Mouse (Mus musculus) right cerebral cortex, adult 18-20 months (tissue): Measurements from ENCODE around the gene Map3k14.
"Not testable (repeated sequence)": the region's sequence is repeated elsewhere in the genome, so short reads cannot be mapped to it uniquely, and the experiment has no call there.

Experiments
- DNase-seq: peaks from one replicate; pipeline ENCODE4 v3.0.0; 2022; ENCODE audit warnings: mixed read lengths

Gene Map3k14

GRCm38 (mm10) chr11:103267346-103268219 lies at the start of gene Map3k14:
Gene Map3k14 (minus strand): TSS chr11:103267472.
- DNase-seq: peak; percentile 100

- DNase-seq: no peak
Measured at GRCm38 (mm10) chr11:103315379-103315778, 48.1 kb upstream of the Map3k14 start.

- no peak for DNase-seq
Measured at GRCm38 (mm10) chr11:103314736-103315374, 47.6 kb upstream of the Map3k14 start.

GRCm38 (mm10) chr11:103313542-103313941 lies 46.3 kb upstream of the Map3k14 start:
- no peak for DNase-seq

- DNase-seq: no peak
Measured at GRCm38 (mm10) chr11:103312655-103313255, 45.5 kb upstream of the Map3k14 start.

- no peak for DNase-seq
Measured at GRCm38 (mm10) chr11:103311960-103312611, 44.8 kb upstream of the Map3k14 start.

GRCm38 (mm10) chr11:103309956-103310574 lies 42.8 kb upstream of the Map3k14 start:
- no peak for DNase-seq

GRCm38 (mm10) chr11:103307910-103308309 lies 40.6 kb upstream of the Map3k14 start:
- DNase-seq: no peak

- DNase-seq: no peak
Measured at GRCm38 (mm10) chr11:103304525-103304924, 37.3 kb upstream of the Map3k14 start.

- no peak for DNase-seq
Measured at GRCm38 (mm10) chr11:103294772-103295171, 27.5 kb upstream of the Map3k14 start.

GRCm38 (mm10) chr11:103294066-103294465 lies 26.8 kb upstream of the Map3k14 start:
- DNase-seq: no peak

GRCm38 (mm10) chr11:103292890-103293287 lies 25.6 kb upstream of the Map3k14 start:
- DNase-seq: no peak

GRCm38 (mm10) chr11:103292152-103292889 lies 25.0 kb upstream of the Map3k14 start:
- DNase-seq: no peak

- not testable (repeated sequence) for DNase-seq
Measured at GRCm38 (mm10) chr11:103290841-103291240, 23.6 kb upstream of the Map3k14 start.

- DNase-seq: no peak
Measured at GRCm38 (mm10) chr11:103288291-103288963, 21.2 kb upstream of the Map3k14 start.

GRCm38 (mm10) chr11:103286910-103287309 lies 19.6 kb upstream of the Map3k14 start:
- no peak for DNase-seq

- no peak for DNase-seq
Measured at GRCm38 (mm10) chr11:103285951-103286350, 18.7 kb upstream of the Map3k14 start.

GRCm38 (mm10) chr11:103285276-103285675 lies 18.0 kb upstream of the Map3k14 start:
- DNase-seq: no peak

GRCm38 (mm10) chr11:103281784-103282183 lies 14.5 kb upstream of the Map3k14 start:
- DNase-seq: no peak

- DNase-seq: no peak
Measured at GRCm38 (mm10) chr11:103276450-103276849, 9.2 kb upstream of the Map3k14 start.

GRCm38 (mm10) chr11:103272888-103273287 lies 5.6 kb upstream of the Map3k14 start:
- DNase-seq: no peak
